Mouse (Mus musculus) MEL (cell line): ENCODE measurements around the gene Camk1d.

Experiments used
- EP300 ChIP-seq, 2 experiments: IDR thresholded peaks; 2 replicates each; pipeline ENCODE4 v1.6.1; 2011; ENCODE audit warnings: improper control_type of control experiment in 2 of 2, low read length in 2 of 2, low read depth in 1 of 2, mild to moderate bottlenecking in 1 of 2
- MAFK ChIP-seq: IDR thresholded peaks from 2 replicates; pipeline ENCODE4 v1.6.1; 2011; ENCODE audit warnings: low read depth, mild to moderate bottlenecking, low read length, improper control_type of control experiment, borderline replicate concordance
- MYB ChIP-seq: IDR thresholded peaks from 2 replicates; pipeline ENCODE4 v1.6.1; 2011; ENCODE audit warnings: mild to moderate bottlenecking, low read depth, low read length, improper control_type of control experiment
- USF1 ChIP-seq: IDR thresholded peaks from 2 replicates; pipeline ENCODE4 v1.6.1; 2014; ENCODE audit warnings: low read depth, mild to moderate bottlenecking, inconsistent platforms, low read length, improper control_type of control experiment, moderate library complexity

DNA sequence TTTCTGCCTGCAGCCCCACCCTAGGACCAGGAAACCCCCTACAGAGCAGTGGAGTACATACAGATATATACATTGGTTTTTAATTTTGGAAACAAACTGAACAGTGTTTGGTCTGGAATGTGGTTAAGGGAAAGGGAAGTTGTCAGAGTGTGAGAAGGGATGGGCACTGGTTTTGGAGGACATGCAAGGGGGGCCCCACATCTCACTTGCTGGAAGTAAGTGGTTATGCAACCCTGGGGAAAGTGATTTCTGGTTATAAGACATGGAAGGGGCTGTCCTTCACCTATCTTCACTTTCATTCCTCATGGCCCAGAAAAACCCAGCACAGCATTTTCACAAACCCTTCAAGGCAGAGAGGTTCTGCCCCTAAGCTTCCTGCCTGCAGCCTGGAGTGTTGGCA lies 419.2 kb downstream of the Camk1d start:
- no peak for TF ChIP-seq MYB
- no peak for TF ChIP-seq USF1
- no peak for TF ChIP-seq EP300 (IDR thresholded peaks at IDR 0.05; ENCODE audit: low read depth in 1 of 2, low read length in 2 of 2)
- no peak for TF ChIP-seq MAFK
